Mouse (Mus musculus) hindbrain, embryonic 16.5 days (tissue): ENCODE results near the gene Marveld3. TPM values are rescaled to one million over a fixed set of nuclear protein-coding genes. Genes with fewer than 3 reads are reported as not detected.
A peak's percentile ranks its signal among the peaks of the same experiment; 100 is the strongest.

Experiments
- ATAC-seq: fragments of 200-750 bp; cut with Nextera tagmentation; 2 replicates; pipeline ENCODE4 v1.8.0; 2017; ENCODE audit warnings: moderate TSS enrichment, moderate library complexity
- H3K27ac ChIP-seq: fragments of 300-500 bp; sonication (generic); 2 replicates; pipeline ENCODE4 v1.5.1; 2014; ENCODE audit warnings: low read depth, mild to moderate bottlenecking, control low read depth, low read length, moderate library complexity
- H3K27me3 ChIP-seq: fragments of 300-500 bp; sonication (generic); replicated peaks from 2 replicates; pipeline ENCODE4 v1.6.1; 2014; ENCODE audit warnings: low read length; ENCODE audit not compliant: control insufficient read depth, insufficient read depth
- H3K36me3 ChIP-seq: fragments of 300-500 bp; sonication (generic); 2 replicates; pipeline ENCODE4 v1.6.1; 2014; ENCODE audit warnings: mild to moderate bottlenecking, low read length, moderate library complexity, mixed read lengths; ENCODE audit not compliant: control insufficient read depth, insufficient read depth
- H3K4me1 ChIP-seq: fragments of 300-500 bp; sonication (generic); 2 replicates; pipeline ENCODE4 v1.6.1; 2014; ENCODE audit warnings: low read depth, low read length; ENCODE audit not compliant: control insufficient read depth, insufficient read depth
- H3K4me2 ChIP-seq: fragments of 300-500 bp; sonication (generic); 2 replicates; pipeline ENCODE4 v1.6.1; 2014; ENCODE audit warnings: mild to moderate bottlenecking, low read length, control low read depth, moderate library complexity
- H3K4me3 ChIP-seq: fragments of 300-500 bp; sonication (generic); 2 replicates; pipeline ENCODE4 v1.5.1; 2014; ENCODE audit warnings: mild to moderate bottlenecking, low read length, control low read depth, moderate library complexity
- H3K9ac ChIP-seq: fragments of 300-500 bp; sonication (generic); 2 replicates; pipeline ENCODE4 v1.6.1; 2014; ENCODE audit warnings: low read depth, mild to moderate bottlenecking, control low read depth, low read length, moderate library complexity
- H3K9me3 ChIP-seq: fragments of 300-500 bp; sonication (generic); 2 replicates; pipeline ENCODE4 v1.6.1; 2014; ENCODE audit warnings: mild to moderate bottlenecking, low read length, moderate library complexity; ENCODE audit not compliant: control insufficient read depth
- WGBS: fragments of 180-500 bp; shearing (Covaris S2); extraction: QIAGEN DNeasy Blood & Tissue Kit; methylation state at CpG from one replicate; pipeline ENCODE4 v1.1.7; 2014; 5-methylcytosine and 5-hydroxymethylcytosine counted together
- polyA plus RNA-seq: library from polyadenylated mRNA; unstranded; fragments of >200 nt; fragmentation: Nextera tagmentation; extraction: Ambion mirVana; gene quantifications from 2 replicates; pipeline ENCODE4 v1.2.1, GENCODE M21; 2015

Gene Marveld3
- polyA plus RNA-seq, result 1.9 and 2.3 TPM in 2 replicates

GRCm38 (mm10) chr8:109961693-109962367 lies at the start of gene Marveld3:
Gene Marveld3 (minus strand): TSS chr8:109962203.
- peaks cover 22% of the 10 kb centered on the region for H3K27me3 ChIP-seq
- 2% methylated on average over 64 of the region's 64 CpGs for whole genome bisulfite sequencing
- no peaks in the 10 kb centered on the region for H3K36me3 ChIP-seq
- ATAC-seq, result peak; percentile 20; the same call in 1 of the 2 replicates
- H3K4me3 ChIP-seq, result peak within 1 kb of the TSS; percentile 46
- no peaks in the 10 kb centered on the region; the same call in 1 of the 2 replicates for H3K9me3 ChIP-seq
- peak within 1 kb of the TSS; percentile 25 for H3K9ac ChIP-seq
- no peak within 1 kb of the TSS for H3K27ac ChIP-seq
- H3K4me1 ChIP-seq, result peaks cover 8% of the 10 kb centered on the region
- H3K4me2 ChIP-seq, result peak within 1 kb of the TSS; percentile 66

DNA sequence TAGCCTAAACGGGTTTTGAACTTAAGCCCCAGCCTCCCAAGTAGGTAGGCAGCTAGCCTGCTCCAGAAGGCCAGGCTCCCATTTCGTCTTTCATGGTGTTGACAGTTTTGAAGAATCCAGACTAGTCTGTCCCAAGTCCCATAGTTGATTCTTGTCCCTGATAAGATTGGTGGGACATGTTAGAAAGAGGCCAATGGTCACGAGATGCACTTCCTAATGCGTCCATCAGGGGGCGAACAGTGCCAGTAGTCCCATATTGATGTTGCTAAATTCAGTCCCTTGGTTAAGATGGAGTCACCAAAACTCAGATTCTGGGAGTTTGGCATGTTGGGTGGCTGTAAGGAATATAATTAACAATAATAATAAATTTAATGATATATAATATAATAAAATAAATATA lies 48.9 kb upstream of the Marveld3 start:
- no peaks in the 10 kb centered on the region for H3K36me3 ChIP-seq
- no peak overlapping the region for H3K9ac ChIP-seq
- no peaks in the 10 kb centered on the region for H3K27me3 ChIP-seq
- H3K4me3 ChIP-seq, result no peak overlapping the region
- 34% methylated on average over 5 of the region's 5 CpGs for WGBS
- no peak overlapping the region for H3K4me2 ChIP-seq
- no peak overlapping the region for H3K27ac ChIP-seq
- ATAC-seq, result no peak
- no peaks in the 10 kb centered on the region for H3K9me3 ChIP-seq
- H3K4me1 ChIP-seq, result peaks cover 3% of the 10 kb centered on the region; the same call in 1 of the 2 replicates

- no peak for ATAC-seq
- Histone ChIP-seq H3K27ac (no peak overlapping the region), H3K9me3 (no peaks in the 10 kb centered on the region), H3K4me2 (no peak overlapping the region), H3K4me1 (peaks cover 3% of the 10 kb centered on the region; the same call in 1 of the 2 replicates), H3K27me3 (no peaks in the 10 kb centered on the region), H3K4me3 (no peak overlapping the region), H3K36me3 (no peaks in the 10 kb centered on the region), H3K9ac (no peak overlapping the region)
- WGBS, result 78% methylated on average over 8 of the region's 8 CpGs
Observed at GRCm38 (mm10) chr8:110008995-110009446, 47.0 kb upstream of the Marveld3 start.

DNA sequence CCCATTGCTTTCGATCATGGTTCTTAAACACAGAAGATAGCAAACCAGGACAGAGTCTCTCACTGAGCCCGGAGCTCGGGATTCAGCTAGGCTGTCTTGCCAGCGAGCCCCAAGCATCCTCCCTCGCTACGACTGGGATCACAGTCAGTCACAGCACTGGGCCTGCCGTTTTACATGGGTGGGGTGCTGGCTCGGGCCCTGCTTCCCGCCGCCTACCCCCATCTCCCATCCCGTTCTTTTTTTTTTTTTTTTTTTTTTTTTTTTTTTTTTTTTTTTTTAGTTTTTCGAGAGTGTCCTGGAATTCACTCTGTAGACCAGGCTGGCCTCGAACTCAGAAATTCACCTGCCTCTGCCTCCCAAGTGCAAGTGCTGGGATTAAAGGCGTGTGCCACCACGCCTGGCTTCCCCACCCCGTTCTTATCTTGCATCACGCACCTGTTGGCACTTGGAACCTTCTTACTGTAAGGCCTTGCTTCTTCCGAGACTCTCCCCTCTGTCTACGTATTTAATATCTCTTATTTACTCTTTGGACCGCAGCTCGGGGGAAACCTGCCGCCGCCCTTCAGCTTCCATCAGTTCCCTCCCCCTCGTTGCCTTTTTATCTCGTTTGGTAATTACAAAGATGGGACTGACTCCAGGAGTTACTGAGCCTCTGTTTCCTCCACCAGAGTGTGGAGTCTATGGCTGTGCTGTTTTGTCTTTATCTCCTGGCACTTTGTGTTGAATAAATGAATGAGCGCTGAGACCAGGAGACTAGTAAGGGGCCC lies 46.4 kb upstream of the Marveld3 start:
- H3K27me3 ChIP-seq, result no peaks in the 10 kb centered on the region
- H3K9me3 ChIP-seq, result no peaks in the 10 kb centered on the region
- WGBS, result 88% methylated on average over 26 of the region's 26 CpGs
- ATAC-seq, result no peak
- H3K36me3 ChIP-seq, result no peaks in the 10 kb centered on the region
- peaks cover 3% of the 10 kb centered on the region; the same call in 1 of the 2 replicates for H3K4me1 ChIP-seq
- H3K9ac ChIP-seq, result no peak overlapping the region
- no peak overlapping the region for H3K27ac ChIP-seq
- H3K4me2 ChIP-seq, result no peak overlapping the region
- no peak overlapping the region for H3K4me3 ChIP-seq

GRCm38 (mm10) chr8:110006312-110007023 lies 44.5 kb upstream of the Marveld3 start:
- no peak overlapping the region for H3K4me2 ChIP-seq
- H3K4me1 ChIP-seq, result peaks cover 3% of the 10 kb centered on the region; the same call in 1 of the 2 replicates
- H3K36me3 ChIP-seq, result no peaks in the 10 kb centered on the region
- no peak overlapping the region for H3K4me3 ChIP-seq
- no peaks in the 10 kb centered on the region for H3K27me3 ChIP-seq
- H3K9ac ChIP-seq, result no peak overlapping the region
- H3K9me3 ChIP-seq, result no peaks in the 10 kb centered on the region
- 43% methylated on average over 17 of the region's 17 CpGs for WGBS
- H3K27ac ChIP-seq, result peak overlapping the region; percentile 54
- ATAC-seq, result peak; percentile 91

DNA sequence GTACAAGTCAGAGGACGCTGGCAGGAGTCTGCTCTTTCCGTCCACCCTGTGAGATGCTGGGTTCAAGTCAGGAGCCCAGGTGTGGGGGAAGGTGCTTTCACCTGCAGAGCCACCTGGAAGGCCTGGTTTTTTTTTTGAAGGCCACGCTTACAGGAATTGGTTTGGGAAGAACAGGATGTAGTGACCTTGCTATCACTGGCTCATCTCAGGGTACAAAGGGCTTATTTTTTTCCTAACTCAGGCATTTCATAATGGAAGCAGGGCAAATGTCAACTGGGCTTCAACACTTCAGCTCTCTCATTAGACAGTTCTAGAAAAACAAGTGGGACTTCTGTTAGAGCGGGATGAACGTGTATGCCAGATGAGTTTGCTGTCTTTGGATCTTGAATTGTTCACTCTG lies 42.3 kb upstream of the Marveld3 start:
- H3K36me3 ChIP-seq, result no peaks in the 10 kb centered on the region
- H3K9ac ChIP-seq, result no peak overlapping the region
- H3K27ac ChIP-seq, result no peak overlapping the region
- no peak for ATAC-seq
- WGBS, result 80% methylated on average over 5 of the region's 5 CpGs
- H3K4me2 ChIP-seq, result no peak overlapping the region
- H3K4me3 ChIP-seq, result no peak overlapping the region
- no peaks in the 10 kb centered on the region for H3K9me3 ChIP-seq
- H3K4me1 ChIP-seq, result peaks cover 3% of the 10 kb centered on the region; the same call in 1 of the 2 replicates
- H3K27me3 ChIP-seq, result no peaks in the 10 kb centered on the region

- no peak overlapping the region for H3K27ac ChIP-seq
- H3K4me2 ChIP-seq, result no peak overlapping the region
- H3K4me1 ChIP-seq, result peaks cover 3% of the 10 kb centered on the region; the same call in 1 of the 2 replicates
- H3K4me3 ChIP-seq, result no peak overlapping the region
- ATAC-seq, result no peak
- no peaks in the 10 kb centered on the region for H3K9me3 ChIP-seq
- no peak overlapping the region for H3K9ac ChIP-seq
- 39% methylated on average over 9 of the region's 9 CpGs for WGBS
- no peaks in the 10 kb centered on the region for H3K36me3 ChIP-seq
- no peaks in the 10 kb centered on the region for H3K27me3 ChIP-seq
Observed at GRCm38 (mm10) chr8:110002953-110003352, 41.0 kb upstream of the Marveld3 start.

GRCm38 (mm10) chr8:109999974-110000373 lies 38.0 kb upstream of the Marveld3 start:
- no peak for ATAC-seq
- H3K4me1 ChIP-seq, result no peaks in the 10 kb centered on the region
- H3K9me3 ChIP-seq, result no peaks in the 10 kb centered on the region
- H3K27ac ChIP-seq, result no peak overlapping the region
- no peaks in the 10 kb centered on the region for H3K27me3 ChIP-seq
- no peaks in the 10 kb centered on the region for H3K36me3 ChIP-seq
- no peak overlapping the region for H3K4me3 ChIP-seq
- WGBS, result 89% methylated on average over 10 of the region's 10 CpGs
- no peak overlapping the region for H3K4me2 ChIP-seq
- no peak overlapping the region for H3K9ac ChIP-seq

DNA sequence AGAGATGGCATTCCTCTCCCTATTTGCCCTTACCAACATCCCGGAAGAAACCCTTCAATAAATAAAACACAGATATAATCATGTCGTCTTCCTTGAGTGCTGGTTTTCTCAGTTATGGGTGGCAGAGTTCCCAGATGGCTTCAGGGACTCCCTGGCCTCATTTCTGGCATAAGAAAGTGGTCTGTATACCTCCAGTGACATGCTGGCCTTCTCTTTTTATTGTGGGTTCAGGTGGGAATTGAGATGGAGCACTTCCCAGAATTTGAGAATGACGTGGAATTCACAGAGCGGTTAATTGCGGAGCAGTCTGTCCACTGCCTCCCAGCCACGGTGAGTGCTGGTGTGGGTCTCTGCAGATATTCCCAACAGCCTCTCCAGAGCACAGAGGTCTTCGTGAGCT lies 36.1 kb upstream of the Marveld3 start:
- ATAC-seq, result no peak
- H3K4me2 ChIP-seq, result no peak overlapping the region
- no peak overlapping the region for H3K27ac ChIP-seq
- H3K4me1 ChIP-seq, result no peaks in the 10 kb centered on the region
- no peaks in the 10 kb centered on the region for H3K27me3 ChIP-seq
- no peaks in the 10 kb centered on the region for H3K36me3 ChIP-seq
- no peak overlapping the region for H3K4me3 ChIP-seq
- no peaks in the 10 kb centered on the region for H3K9me3 ChIP-seq
- 58% methylated on average over 7 of the region's 7 CpGs for WGBS
- no peak overlapping the region for H3K9ac ChIP-seq
